In the genomic region with DNA sequence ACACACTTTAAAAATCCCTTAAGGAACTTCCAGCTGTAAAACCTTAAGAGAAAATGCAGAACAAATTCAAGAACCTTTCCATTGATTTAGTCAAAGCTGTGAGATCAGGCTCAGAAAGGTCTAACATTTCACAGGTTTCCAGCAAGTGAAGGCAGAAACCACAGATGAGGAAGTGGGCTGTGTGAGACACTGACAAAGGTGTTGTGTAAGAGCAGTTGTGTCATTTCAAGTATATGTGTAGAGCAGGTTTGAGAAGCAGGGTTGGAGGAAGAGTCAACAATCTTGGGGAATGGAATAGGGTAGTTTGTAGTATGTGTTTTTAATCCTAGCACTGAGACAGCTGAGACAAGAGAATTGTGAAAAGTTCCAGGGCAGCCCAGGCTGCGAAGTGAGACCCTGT, we compare ENCODE assay signal across 21 mouse cellular contexts. TPM values are rescaled to one million over a fixed set of nuclear protein-coding genes. Genes with fewer than 3 reads are reported as not detected.
DNase-seq lines count a peak whose midpoint lies in the region; ATAC-seq and TF ChIP-seq lines count a peak whose summit lies in the region.
"Had no signal": no experiment of that assay in that cellular context is flagged by ENCODE, and none has a peak within 500 bp of the region (broad histone marks: within the 10 kb centered on the region; RNA-seq: fewer than 3 reads in every experiment).

No protein-coding gene starts in this region.

- no peaks in the 10 kb centered on the region for H3K27me3 ChIP-seq in liver, postnatal 0 days (ENCODE audit: insufficient read depth, low read length)
- no peaks in the 10 kb centered on the region for H3K27me3 ChIP-seq in liver, embryonic 11.5 days (replicated peaks; ENCODE audit: control insufficient read depth, insufficient read depth, low read length)
- H3K27me3 ChIP-seq: liver, embryonic 13.5 days had no signal

- no peaks in the 10 kb centered on the region for H3K9me3 ChIP-seq in liver, postnatal 0 days (ENCODE audit: low read length)
- H3K9me3 ChIP-seq in liver, embryonic 11.5 days (ENCODE audit: control insufficient read depth, low read length): no peaks in the 10 kb centered on the region
- H3K9me3 ChIP-seq: liver, embryonic 13.5 days; midbrain, embryonic 10.5 days had no signal

- no peak overlapping the region for H3K4me2 ChIP-seq in liver, postnatal 0 days (ENCODE audit: low read depth, low read length)
- H3K4me2 ChIP-seq in liver, embryonic 11.5 days: no peak overlapping the region
- H3K4me2 ChIP-seq: heart, embryonic 11.5 days; liver, embryonic 13.5 days had no signal

- WGBS in liver, postnatal 0 days (ENCODE audit: insufficient replicate concordance): 28% methylated on average over 1 of the region's 1 CpGs
- WGBS in liver, embryonic 11.5 days: 24% methylated on average over 1 of the region's 1 CpGs

- ATAC-seq in liver, postnatal 0 days: no peak
- ATAC-seq in liver, embryonic 11.5 days (replicated peaks; ENCODE audit: low FRiP score): no peak
- ATAC-seq in monocyte, adult 5-6 weeks (replicated peaks; ENCODE audit: insufficient number of reproducible peaks, low FRiP score, low TSS enrichment, poor library complexity, severe bottlenecking): peak; percentile 74
- ATAC-seq: forebrain, embryonic 14.5 days had no signal

- TF ChIP-seq CTCF in liver, postnatal 0 days (IDR thresholded peaks at IDR 0.05; ENCODE audit: low read depth): no peak

- intact Hi-C loops in heart, postnatal 25 days (cut with DNase I): loop anchor here (5.0 kb wide), 1 partner anchor 39 kb away; no protein-coding TSS in a partner anchor

- no peak for DNase-seq in liver, postnatal 0 days
- no peak for DNase-seq in liver, embryonic 11.5 days (ENCODE audit: low spot score)
- peak; percentile 74 for DNase-seq in A20 (ENCODE audit: low read depth, low spot score)
- DNase-seq in T-cell, adult 2 months (ENCODE audit: low spot score): peak; percentile 52
- no peak for DNase-seq in ovary, postnatal 36 days (ENCODE audit: low spot score)
- DNase-seq in adrenal gland, adult 8-10 months: no peak
- DNase-seq in heart, postnatal 25 days (ENCODE audit: low spot score): no peak
- DNase-seq: adrenal gland, postnatal 25 days; cerebellum, postnatal 36 days; kidney, postnatal 36 days; liver, embryonic 13.5 days had no signal

- peak overlapping the region; percentile 62; the same call in 1 of the 2 replicates for H3K27ac ChIP-seq in liver, postnatal 0 days (ENCODE audit: low read depth)
- no peak overlapping the region for H3K27ac ChIP-seq in liver, embryonic 11.5 days (ENCODE audit: low read depth, low read length)
- H3K27ac ChIP-seq: left cerebral cortex, adult 2 months; liver, embryonic 13.5 days; midbrain, embryonic 10.5 days had no signal

- H3K4me1 ChIP-seq in liver, postnatal 0 days (ENCODE audit: insufficient read depth): peaks cover 9% of the 10 kb centered on the region; the same call in 1 of the 2 replicates
- H3K4me1 ChIP-seq in liver, embryonic 11.5 days (replicated peaks; ENCODE audit: control insufficient read depth, insufficient read depth, low read length): peaks cover 7% of the 10 kb centered on the region

- H3K9ac ChIP-seq in liver, postnatal 0 days (replicated peaks): no peak overlapping the region; the same call in 1 of the 2 replicates
- no peak overlapping the region for H3K9ac ChIP-seq in liver, embryonic 11.5 days (ENCODE audit: low read depth, low read length)

- H3K36me3 ChIP-seq in liver, postnatal 0 days (replicated peaks; ENCODE audit: insufficient read depth, low read length): no peaks in the 10 kb centered on the region
- no peaks in the 10 kb centered on the region; the same call in 1 of the 2 replicates for H3K36me3 ChIP-seq in liver, embryonic 11.5 days (ENCODE audit: control insufficient read depth, insufficient read depth, low read length)
- H3K36me3 ChIP-seq: liver, embryonic 13.5 days had no signal

- peak; percentile 24; the same call in 1 of the 2 replicates for TF ChIP-seq EP300 in liver, postnatal 0 days (IDR thresholded peaks at IDR 0.05; ENCODE audit: low read depth)

- no peak overlapping the region for H3K4me3 ChIP-seq in liver, postnatal 0 days (ENCODE audit: low read depth, low read length)
- H3K4me3 ChIP-seq in liver, embryonic 11.5 days (ENCODE audit: low read depth, low read length): no peak overlapping the region
- H3K4me3 ChIP-seq: left cerebral cortex, adult 2 months; liver, embryonic 13.5 days; midbrain, embryonic 10.5 days had no signal

RNA-seq across cellular contexts. Expression of gene Gm11034, which starts 2.4 kb away (rescaled TPM):
- not detected in 2 replicates for polyA plus RNA-seq in liver, postnatal 0 days (2015; fragmentation: Nextera tagmentation; extraction: Ambion mirVana)
- polyA plus RNA-seq in liver, embryonic 11.5 days (2014; fragmentation: Nextera tagmentation; extraction: Ambion mirVana): not detected in 2 replicates
- total RNA-seq in monocyte, adult 5-6 weeks (2017): not detected in 3 replicates
- not detected for total RNA-seq in adrenal gland, adult 8-10 months (2022)
- not detected for total RNA-seq in heart, postnatal 25 days (2021)
- total RNA-seq: adrenal gland, postnatal 25 days; gastrocnemius, adult 8-10 months; left cerebral cortex, adult 2 months had no signal
- polyA plus RNA-seq: embryonic facial prominence, embryonic 14.5 days; forebrain, embryonic 14.5 days; heart, embryonic 11.5 days; hindbrain, embryonic 11.5 days; liver, embryonic 13.5 days; midbrain, embryonic 10.5 days; neural tube, embryonic 14.5 days; stomach, embryonic 16.5 days had no signal

RNA-seq across cellular contexts. Expression of gene Cib3, which starts 3.2 kb away (rescaled TPM):
- polyA plus RNA-seq in liver, postnatal 0 days (2015; fragmentation: Nextera tagmentation; extraction: Ambion mirVana): not detected in 2 replicates
- polyA plus RNA-seq in liver, embryonic 11.5 days (2014; fragmentation: Nextera tagmentation; extraction: Ambion mirVana): not detected in 2 replicates
- total RNA-seq in monocyte, adult 5-6 weeks (2017): 0.86 to 6.9 TPM (median 1.1 TPM) in 3 replicates
- under 1 TPM in 1 of 4 experiments, not detected in 3; 0.20 TPM for total RNA-seq in adrenal gland, adult 8-10 months (2022)
- under 1 TPM in 1 of 2 experiments, not detected in 1; 0.49 TPM for total RNA-seq in heart, postnatal 25 days (2021)
- total RNA-seq: gastrocnemius, adult 8-10 months had no signal
- polyA plus RNA-seq: embryonic facial prominence, embryonic 14.5 days; forebrain, embryonic 14.5 days; heart, embryonic 11.5 days; hindbrain, embryonic 11.5 days; liver, embryonic 13.5 days; midbrain, embryonic 10.5 days; neural tube, embryonic 14.5 days; stomach, embryonic 16.5 days had no signal

RNA-seq across cellular contexts. Expression of gene Fam32a, which starts 3.7 kb away (rescaled TPM):
- polyA plus RNA-seq in liver, postnatal 0 days (2015; fragmentation: Nextera tagmentation; extraction: Ambion mirVana): 27.5 and 28.4 TPM in 2 replicates
- polyA plus RNA-seq in liver, embryonic 11.5 days (2014; fragmentation: Nextera tagmentation; extraction: Ambion mirVana): 59.7 and 64.2 TPM in 2 replicates
- 105 to 143 TPM (median 135 TPM) in 3 replicates for total RNA-seq in monocyte, adult 5-6 weeks (2017)
- total RNA-seq in adrenal gland, adult 8-10 months (2022): 10 to 100 TPM; 57.8 to 69.3 (median 65.2) TPM
- total RNA-seq in heart, postnatal 25 days (2021): 10 to 100 TPM; 20.4 to 20.7 TPM

RNA-seq across cellular contexts. Expression of gene Ap1m1, which starts 23.9 kb away (rescaled TPM):
- polyA plus RNA-seq in liver, postnatal 0 days (2015; fragmentation: Nextera tagmentation; extraction: Ambion mirVana): 40.7 and 41.7 TPM in 2 replicates
- polyA plus RNA-seq in liver, embryonic 11.5 days (2014; fragmentation: Nextera tagmentation; extraction: Ambion mirVana): 111 and 119 TPM in 2 replicates
- total RNA-seq in monocyte, adult 5-6 weeks (2017): 59.3 to 86.9 TPM (median 76.3 TPM) in 3 replicates
- total RNA-seq in adrenal gland, adult 8-10 months (2022): 10 to 100 TPM; 51.1 to 67.6 (median 57.4) TPM
- total RNA-seq in heart, postnatal 25 days (2021): 10 to 100 TPM; 44.0 to 46.1 TPM

RNA-seq across cellular contexts. Expression of gene Hsh2d, which starts 26.4 kb away (rescaled TPM):
- polyA plus RNA-seq in liver, postnatal 0 days (2015; fragmentation: Nextera tagmentation; extraction: Ambion mirVana): 0.59 and 0.68 TPM in 2 replicates
- 0.18 and 0.29 TPM in 2 replicates for polyA plus RNA-seq in liver, embryonic 11.5 days (2014; fragmentation: Nextera tagmentation; extraction: Ambion mirVana)
- 1.2 to 5.8 TPM (median 4.8 TPM) in 3 replicates for total RNA-seq in monocyte, adult 5-6 weeks (2017)
- total RNA-seq in adrenal gland, adult 8-10 months (2022): under 1 TPM in 1 of 4 experiments, not detected in 3; 0.16 TPM
- not detected for total RNA-seq in heart, postnatal 25 days (2021)
- total RNA-seq: adrenal gland, postnatal 25 days; gastrocnemius, adult 8-10 months; left cerebral cortex, adult 2 months had no signal
- polyA plus RNA-seq: forebrain, embryonic 14.5 days; hindbrain, embryonic 11.5 days; midbrain, embryonic 10.5 days; neural tube, embryonic 14.5 days had no signal

Comparison
In these comparisons a context has a peak if more than half of its experiments do, and no peak if none do; other contexts are left out.
1. DNase-seq: peak in A20 (single experiment) and T-cell, adult 2 months (single experiment); none in liver, postnatal 0 days (single experiment), liver, embryonic 11.5 days (single experiment), ovary, postnatal 36 days (single experiment), adrenal gland, adult 8-10 months (single experiment) and heart, postnatal 25 days (single experiment).